Mouse (Mus musculus) cortical plate, adult 2 months (tissue): ENCODE data around the gene Tmem256. TPM values are rescaled to one million over a fixed set of nuclear protein-coding genes. Genes with fewer than 3 reads are reported as not detected.
A peak's percentile ranks its signal among the peaks of the same experiment; 100 is the strongest.

ENCODE experiments used
- H3K27ac ChIP-seq: fragments of 200-500 bp; 2 replicates; pipeline ENCODE4 v1.5.1; 2012; ENCODE audit warnings: low read length, control low read depth, inconsistent platforms; ENCODE audit not compliant: insufficient read depth
- H3K4me1 ChIP-seq: fragments of 200-500 bp; 2 replicates; pipeline ENCODE4 v1.6.1; 2011; ENCODE audit warnings: low read length; ENCODE audit not compliant: control insufficient read depth, insufficient read depth
- H3K4me3 ChIP-seq: fragments of 200-500 bp; 2 replicates; pipeline ENCODE4 v1.5.1; 2011; ENCODE audit warnings: mild to moderate bottlenecking, low read length, control low read depth; ENCODE audit not compliant: insufficient read depth
- CTCF ChIP-seq: fragments of 200-500 bp; IDR thresholded peaks from 2 replicates; pipeline ENCODE4 v1.5.1; 2011; ENCODE audit warnings: mild to moderate bottlenecking, control low read depth, low read length; ENCODE audit not compliant: insufficient read depth; ENCODE audit errors: extremely low read depth
- POLR2A ChIP-seq: fragments of 200-500 bp; IDR thresholded peaks from 2 replicates; pipeline ENCODE4 v1.6.1; 2011; ENCODE audit warnings: mild to moderate bottlenecking, low read length, control low read depth; ENCODE audit not compliant: insufficient read depth; ENCODE audit errors: extremely low read depth
- polyA plus RNA-seq: library from polyadenylated mRNA; depleted of rRNA; stranded (reverse); fragments of >200 nt; gene quantifications from 2 replicates; pipeline ENCODE4 v1.2.3, GENCODE M21; 2012

Tmem256 gene
- polyA plus RNA-seq, 1 experiment = 234 TPM

GRCm38 (mm10) chr11:69835326-69835965 lies 2.9 kb upstream of the Tmem256 start:
- TF ChIP-seq POLR2A (no peak), CTCF (no peak)
- Histone ChIP-seq H3K27ac (no peak overlapping the region), H3K4me1 (peaks cover 6% of the 10 kb centered on the region), H3K4me3 (peak overlapping the region; percentile 76)

GRCm38 (mm10) chr11:69835966-69836335 lies 2.4 kb upstream of the Tmem256 start:
- TF ChIP-seq POLR2A (no peak), CTCF (no peak)
- Histone ChIP-seq H3K27ac (no peak overlapping the region), H3K4me1 (peaks cover 6% of the 10 kb centered on the region), H3K4me3 (peak overlapping the region; percentile 76)

GRCm38 (mm10) chr11:69836703-69837576 lies 1.4 kb upstream of the Tmem256 start:
- peak overlapping the region; percentile 76 for H3K4me3 ChIP-seq
- H3K27ac ChIP-seq = peak overlapping the region; percentile 78
- peaks cover 6% of the 10 kb centered on the region for H3K4me1 ChIP-seq
- no peak for TF ChIP-seq POLR2A
- no peak for TF ChIP-seq CTCF

GRCm38 (mm10) chr11:69837604-69837951 lies 736 bp upstream of the Tmem256 start, which contains the start of gene Nlgn2:
Nlgn2 (minus strand) TSS chr11:69837784.
- Histone ChIP-seq H3K4me1 (peaks cover 4% of the 10 kb centered on the region), H3K4me3 (peak within 1 kb of the TSS; percentile 76), H3K27ac (peak within 1 kb of the TSS; percentile 78)
- TF ChIP-seq POLR2A (peak; percentile 43; the same call in 1 of the 2 replicates), CTCF (no peak)

- Histone ChIP-seq H3K4me1 (peaks cover 1% of the 10 kb centered on the region), H3K27ac (peak overlapping the region; percentile 36; the same call in 1 of the 2 replicates), H3K4me3 (peak overlapping the region; percentile 76)
- no peak for TF ChIP-seq CTCF
These were observed 395 bp downstream of the Tmem256 start for GRCm38 (mm10) chr11:69838714-69839104.

GRCm38 (mm10) chr11:69846198-69846680 lies 7.9 kb downstream of the Tmem256 start, which contains the start of gene Plscr3:
Plscr3 (plus strand) TSS chr11:69846376.
- Histone ChIP-seq H3K4me3 (peak within 1 kb of the TSS; percentile 59), H3K27ac (peak within 1 kb of the TSS; percentile 53), H3K4me1 (no peaks in the 10 kb centered on the region)
- TF ChIP-seq CTCF = no peak
- TF ChIP-seq POLR2A = peak; percentile 59; the same call in 1 of the 2 replicates

GRCm38 (mm10) chr11:69846738-69847688 lies 8.7 kb downstream of the Tmem256 start:
- Histone ChIP-seq H3K27ac (no peak overlapping the region), H3K4me3 (peak overlapping the region; percentile 59), H3K4me1 (no peaks in the 10 kb centered on the region)
- no peak for TF ChIP-seq POLR2A
- TF ChIP-seq CTCF = no peak

- H3K4me1 ChIP-seq = no peaks in the 10 kb centered on the region
- H3K27ac ChIP-seq = no peak overlapping the region
- H3K4me3 ChIP-seq = no peak overlapping the region
- no peak for TF ChIP-seq POLR2A
- no peak for TF ChIP-seq CTCF
These were observed 9.7 kb downstream of the Tmem256 start for GRCm38 (mm10) chr11:69848021-69848420.

GRCm38 (mm10) chr11:69849128-69849527 lies 10.8 kb downstream of the Tmem256 start:
- H3K4me1 ChIP-seq = no peaks in the 10 kb centered on the region
- no peak for TF ChIP-seq POLR2A
- no peak for TF ChIP-seq CTCF
- H3K27ac ChIP-seq = no peak overlapping the region
- H3K4me3 ChIP-seq = no peak overlapping the region
